Mouse (Mus musculus): ENCODE data around the gene Krt23. TPM values are rescaled to one million over a fixed set of nuclear protein-coding genes. Genes with fewer than 3 reads are reported as not detected.

Gene Krt23
- 0.18 TPM in 1 of 2 replicates, not detected in the other for polyA plus RNA-seq (2015; fragmentation: Nextera tagmentation; extraction: Ambion mirVana)

- no peak within 1 kb of the TSS for H3K27ac ChIP-seq
- no peak within 1 kb of the TSS for H3K4me3 ChIP-seq
- H3K4me2 ChIP-seq = no peak within 1 kb of the TSS
- no peak for ATAC-seq (replicated peaks)
- no peaks in the 10 kb centered on the region for H3K4me1 ChIP-seq
- no peaks in the 10 kb centered on the region for H3K27me3 ChIP-seq (replicated peaks)
- H3K9ac ChIP-seq = no peak within 1 kb of the TSS
- H3K36me3 ChIP-seq (replicated peaks) = no peaks in the 10 kb centered on the region
- no peaks in the 10 kb centered on the region for H3K9me3 ChIP-seq
- WGBS = 88% methylated on average over 22 of the region's 22 CpGs
These were observed at the start of gene Krt23 for GRCm38 (mm10) chr11:99492733-99493573. Gene Krt23, minus strand, starts transcription at chr11:99493137.

GRCm38 (mm10) chr11:99539721-99540120 is 46.8 kb upstream of the Krt23 start:
- H3K4me2 ChIP-seq = no peak overlapping the region

GRCm38 (mm10) chr11:99521288-99521860 is 28.4 kb upstream of the Krt23 start, which contains the start of gene Krt39:
Gene Krt39, minus strand, starts transcription at chr11:99521338.
- no peak within 1 kb of the TSS for H3K4me3 ChIP-seq
- H3K36me3 ChIP-seq (replicated peaks) = no peaks in the 10 kb centered on the region
- no peak within 1 kb of the TSS for H3K9ac ChIP-seq
- H3K4me1 ChIP-seq = no peaks in the 10 kb centered on the region
- H3K4me2 ChIP-seq = no peak within 1 kb of the TSS
- no peak for ATAC-seq (replicated peaks)
- H3K9me3 ChIP-seq = no peaks in the 10 kb centered on the region
- H3K27ac ChIP-seq = no peak within 1 kb of the TSS
- WGBS = 89% methylated on average over 13 of the region's 13 CpGs
- H3K27me3 ChIP-seq (replicated peaks) = no peaks in the 10 kb centered on the region

More at GRCm38 (mm10) chr11:99539721-99540120, 46.8 kb upstream of the Krt23 start:
- H3K4me1 ChIP-seq = no peaks in the 10 kb centered on the region
- no peaks in the 10 kb centered on the region for H3K27me3 ChIP-seq (replicated peaks)
- WGBS = 58% methylated on average over 9 of the region's 9 CpGs
- H3K27ac ChIP-seq = no peak overlapping the region
- no peaks in the 10 kb centered on the region for H3K36me3 ChIP-seq (replicated peaks)
- H3K9ac ChIP-seq = no peak overlapping the region
- H3K4me3 ChIP-seq = no peak overlapping the region
- ATAC-seq (replicated peaks) = no peak
- H3K9me3 ChIP-seq = no peaks in the 10 kb centered on the region

GRCm38 (mm10) chr11:99514098-99514497 is 21.2 kb upstream of the Krt23 start:
- H3K36me3 ChIP-seq (replicated peaks) = no peaks in the 10 kb centered on the region
- no peaks in the 10 kb centered on the region for H3K9me3 ChIP-seq
- 93% methylated on average over 8 of the region's 8 CpGs for WGBS
- ATAC-seq (replicated peaks) = no peak
- no peak overlapping the region for H3K9ac ChIP-seq
- H3K4me3 ChIP-seq = no peak overlapping the region
- H3K27ac ChIP-seq = no peak overlapping the region
- H3K27me3 ChIP-seq (replicated peaks) = no peaks in the 10 kb centered on the region
- H3K4me1 ChIP-seq = no peaks in the 10 kb centered on the region
- no peak overlapping the region for H3K4me2 ChIP-seq

GRCm38 (mm10) chr11:99500095-99500805 is 7.3 kb upstream of the Krt23 start:
- no peak overlapping the region for H3K4me2 ChIP-seq
- WGBS = 75% methylated on average over 9 of the region's 9 CpGs
- no peaks in the 10 kb centered on the region for H3K36me3 ChIP-seq (replicated peaks)
- no peak overlapping the region for H3K4me3 ChIP-seq
- H3K27ac ChIP-seq = no peak overlapping the region
- H3K4me1 ChIP-seq = no peaks in the 10 kb centered on the region
- no peak overlapping the region for H3K9ac ChIP-seq
- no peaks in the 10 kb centered on the region for H3K9me3 ChIP-seq
- no peaks in the 10 kb centered on the region for H3K27me3 ChIP-seq (replicated peaks)
- no peak for ATAC-seq (replicated peaks)

DNA sequence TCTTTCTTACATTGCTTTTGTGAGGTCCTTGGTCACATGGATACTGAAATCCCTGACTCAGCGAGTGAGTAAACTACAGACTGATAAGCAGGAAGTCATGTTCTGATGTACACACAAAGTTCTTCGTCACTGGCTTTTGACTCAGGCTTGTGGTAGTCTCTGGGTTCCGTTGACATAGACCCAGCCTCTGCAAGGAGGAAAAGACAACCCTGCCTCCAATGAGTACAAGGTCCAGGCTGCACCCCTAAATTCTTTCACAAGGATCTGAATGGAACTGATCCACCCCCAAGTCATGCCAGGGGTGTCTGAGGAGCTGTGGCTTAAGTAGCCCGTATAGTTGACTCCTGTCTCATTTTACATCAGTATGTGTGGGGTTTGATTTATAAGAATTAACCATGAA is 3.5 kb upstream of the Krt23 start:
- Histone ChIP-seq H3K27ac (no peak overlapping the region), H3K9ac (no peak overlapping the region), H3K4me1 (no peaks in the 10 kb centered on the region), H3K9me3 (no peaks in the 10 kb centered on the region), H3K36me3 (replicated peaks) (no peaks in the 10 kb centered on the region), H3K4me2 (no peak overlapping the region), H3K4me3 (no peak overlapping the region), H3K27me3 (replicated peaks) (no peaks in the 10 kb centered on the region)
- ATAC-seq (replicated peaks) = no peak
- 92% methylated on average over 4 of the region's 4 CpGs for WGBS

DNA sequence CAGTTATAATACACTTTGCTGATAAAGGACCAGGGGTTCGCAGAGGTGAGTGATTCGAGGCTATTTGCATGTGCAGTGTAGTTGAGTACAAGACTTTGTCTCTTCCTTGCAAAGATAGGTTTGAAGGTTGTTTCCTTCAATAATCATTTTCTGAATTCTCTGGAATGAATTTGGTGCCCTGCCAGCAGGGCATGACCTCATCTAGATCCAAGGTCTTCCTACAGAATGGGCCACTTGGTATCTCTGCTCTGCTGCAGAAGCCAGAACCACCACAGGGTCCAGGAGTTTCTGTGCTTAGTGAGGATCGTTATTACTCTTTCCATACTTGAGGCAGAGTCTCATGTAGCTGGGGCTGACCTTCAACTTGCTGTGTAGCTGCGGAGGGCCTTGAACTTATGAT is 1.8 kb upstream of the Krt23 start:
- Histone ChIP-seq H3K36me3 (replicated peaks) (no peaks in the 10 kb centered on the region), H3K4me1 (no peaks in the 10 kb centered on the region), H3K9ac (no peak overlapping the region), H3K27ac (no peak overlapping the region), H3K4me3 (no peak overlapping the region), H3K9me3 (no peaks in the 10 kb centered on the region), H3K27me3 (replicated peaks) (no peaks in the 10 kb centered on the region), H3K4me2 (no peak overlapping the region)
- WGBS = 91% methylated on average over 4 of the region's 4 CpGs
- ATAC-seq (replicated peaks) = no peak

GRCm38 (mm10) chr11:99493574-99493850 is 575 bp upstream of the Krt23 start:
- WGBS = 54% methylated on average over 5 of the region's 5 CpGs
- Histone ChIP-seq H3K9me3 (no peaks in the 10 kb centered on the region), H3K9ac (no peak overlapping the region), H3K4me2 (no peak overlapping the region), H3K36me3 (replicated peaks) (no peaks in the 10 kb centered on the region), H3K27ac (no peak overlapping the region), H3K4me1 (no peaks in the 10 kb centered on the region), H3K27me3 (replicated peaks) (no peaks in the 10 kb centered on the region), H3K4me3 (no peak overlapping the region)
- no peak for ATAC-seq (replicated peaks)

DNA sequence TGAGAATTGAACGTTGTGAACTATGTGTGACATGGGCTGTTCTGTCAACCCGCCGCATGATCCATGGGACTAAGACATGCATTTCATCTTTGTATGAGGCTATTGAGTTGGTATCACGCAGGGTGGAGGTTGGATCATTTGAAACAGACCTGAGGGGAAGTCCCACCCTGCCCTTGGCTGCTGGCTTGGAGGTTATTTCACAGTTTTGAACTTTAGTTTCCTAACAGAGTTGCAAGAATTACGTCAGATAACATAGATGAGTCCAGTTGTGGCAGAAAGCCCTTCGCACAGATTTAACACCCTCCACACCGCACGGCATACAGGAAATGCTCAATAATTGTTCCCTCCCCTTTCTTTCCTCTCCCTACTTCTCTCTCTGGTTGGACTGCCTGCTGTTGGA is 1.9 kb downstream of the Krt23 start:
- Histone ChIP-seq H3K9me3 (no peaks in the 10 kb centered on the region), H3K36me3 (replicated peaks) (no peaks in the 10 kb centered on the region), H3K4me2 (no peak overlapping the region), H3K27ac (no peak overlapping the region), H3K4me3 (no peak overlapping the region), H3K27me3 (replicated peaks) (no peaks in the 10 kb centered on the region), H3K9ac (no peak overlapping the region), H3K4me1 (no peaks in the 10 kb centered on the region)
- no peak for ATAC-seq (replicated peaks)
- WGBS = 91% methylated on average over 8 of the region's 8 CpGs

- Histone ChIP-seq H3K27me3 (replicated peaks) (no peaks in the 10 kb centered on the region), H3K9ac (no peak overlapping the region), H3K4me1 (no peaks in the 10 kb centered on the region), H3K27ac (no peak overlapping the region), H3K9me3 (no peaks in the 10 kb centered on the region), H3K36me3 (replicated peaks) (no peaks in the 10 kb centered on the region), H3K4me3 (no peak overlapping the region), H3K4me2 (no peak overlapping the region)
- 84% methylated on average over 4 of the region's 4 CpGs for WGBS
- ATAC-seq (replicated peaks) = no peak
These were observed 2.3 kb downstream of the Krt23 start for GRCm38 (mm10) chr11:99490624-99491023.

GRCm38 (mm10) chr11:99489233-99489632 is 3.7 kb downstream of the Krt23 start:
- Histone ChIP-seq H3K27ac (no peak overlapping the region), H3K9ac (no peak overlapping the region), H3K9me3 (no peaks in the 10 kb centered on the region), H3K4me3 (no peak overlapping the region), H3K36me3 (replicated peaks) (no peaks in the 10 kb centered on the region), H3K4me1 (no peaks in the 10 kb centered on the region), H3K27me3 (replicated peaks) (no peaks in the 10 kb centered on the region), H3K4me2 (no peak overlapping the region)
- 39% methylated on average over 3 of the region's 3 CpGs for WGBS
- no peak for ATAC-seq (replicated peaks)

DNA sequence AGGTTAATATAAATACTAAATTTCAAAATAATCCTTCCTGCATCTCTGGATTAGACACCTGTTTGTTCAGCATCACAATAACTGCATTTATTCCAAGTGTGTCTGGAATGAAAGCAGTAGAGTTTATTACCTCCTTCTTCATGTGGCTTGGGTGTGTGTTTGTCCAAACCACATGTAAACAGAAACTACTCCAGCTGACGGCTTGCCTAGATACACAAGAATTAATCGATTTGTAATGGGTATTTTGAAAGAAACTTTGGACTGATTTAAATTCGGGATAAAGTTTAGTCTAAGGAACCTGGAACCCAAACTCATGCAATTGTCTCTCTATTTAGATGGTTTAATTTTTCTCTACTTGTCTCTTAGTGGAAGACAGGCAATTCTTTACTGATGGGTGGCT is 18.0 kb downstream of the Krt23 start:
- H3K9me3 ChIP-seq = no peaks in the 10 kb centered on the region
- H3K9ac ChIP-seq = no peak overlapping the region
- no peak overlapping the region for H3K4me3 ChIP-seq
- no peak overlapping the region for H3K27ac ChIP-seq
- no peak overlapping the region for H3K4me2 ChIP-seq
- H3K27me3 ChIP-seq (replicated peaks) = no peaks in the 10 kb centered on the region
- no peaks in the 10 kb centered on the region for H3K4me1 ChIP-seq
- H3K36me3 ChIP-seq (replicated peaks) = no peaks in the 10 kb centered on the region
- ATAC-seq (replicated peaks) = no peak
- 87% methylated on average over 3 of the region's 3 CpGs for whole genome bisulfite sequencing
